Mouse (Mus musculus) adrenal gland, adult (tissue): ENCODE results near the gene Hoxb1.
A peak's percentile ranks its signal among the peaks of the same experiment; 100 is the strongest.

Experiments
- DNase-seq, 2 experiments: peaks; one replicate each; pipeline ENCODE4 v3.0.0; 2022 to 2023; ENCODE audit warnings: low spot score in 1 of 2; ENCODE audit not compliant: inconsistent age in 2 of 2

The Hoxb1 gene

DNA sequence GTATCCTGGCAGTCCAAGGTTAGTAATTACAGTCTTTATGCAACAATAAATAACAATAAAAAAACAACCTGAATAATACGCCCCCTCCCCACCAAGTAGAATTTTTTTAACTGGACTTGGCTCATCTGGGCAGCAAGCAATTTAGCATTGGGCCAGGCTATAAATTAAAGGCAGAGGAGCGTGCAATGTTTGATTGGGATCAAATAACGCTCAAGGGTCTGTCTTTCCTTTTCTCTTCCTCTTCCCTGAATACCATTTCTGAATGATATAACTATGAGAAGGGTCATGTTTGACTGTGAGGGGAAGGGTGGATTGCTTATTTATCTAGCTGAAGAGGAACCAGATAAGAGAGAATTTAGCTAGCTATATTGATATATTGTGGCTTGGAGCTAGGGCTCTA lies 16.6 kb upstream of the Hoxb1 start:
- no peak for DNase-seq

GRCm38 (mm10) chr11:96349491-96350340 lies 15.8 kb upstream of the Hoxb1 start:
- peak; percentile 60 to 87 for DNase-seq

- DNase-seq, result no peak
These were observed 15.3 kb upstream of the Hoxb1 start, which contains the start of gene Hoxb2 for GRCm38 (mm10) chr11:96350341-96350624. TSS of gene Hoxb2 (plus strand) at chr11:96350525.

- DNase-seq, result peak; percentile 25 to 73
These were observed 14.8 kb upstream of the Hoxb1 start for GRCm38 (mm10) chr11:96350791-96351190.

GRCm38 (mm10) chr11:96351312-96351711 lies 14.2 kb upstream of the Hoxb1 start:
- peak; percentile 60 to 87 for DNase-seq

GRCm38 (mm10) chr11:96351831-96352230 lies 13.7 kb upstream of the Hoxb1 start:
- peak; percentile 80 to 93 for DNase-seq

- peak; percentile 76 to 92 for DNase-seq
These were observed 12.6 kb upstream of the Hoxb1 start for GRCm38 (mm10) chr11:96352691-96353521.

DNA sequence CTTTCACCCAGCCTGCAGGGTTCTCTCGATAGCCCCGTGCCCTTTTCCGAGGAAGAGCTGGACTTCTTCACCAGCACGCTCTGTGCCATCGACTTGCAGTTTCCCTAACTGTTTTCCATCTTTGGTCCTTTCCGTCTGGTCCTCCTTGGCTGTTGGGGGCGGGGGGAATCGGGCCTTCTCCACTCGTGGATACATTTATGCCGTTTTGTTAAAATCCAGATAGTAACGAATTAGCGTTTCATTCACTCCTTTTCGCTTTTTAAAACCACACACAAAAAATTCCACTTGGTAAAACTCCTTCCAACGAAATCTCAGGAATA lies 12.1 kb upstream of the Hoxb1 start:
- no peak for DNase-seq

DNA sequence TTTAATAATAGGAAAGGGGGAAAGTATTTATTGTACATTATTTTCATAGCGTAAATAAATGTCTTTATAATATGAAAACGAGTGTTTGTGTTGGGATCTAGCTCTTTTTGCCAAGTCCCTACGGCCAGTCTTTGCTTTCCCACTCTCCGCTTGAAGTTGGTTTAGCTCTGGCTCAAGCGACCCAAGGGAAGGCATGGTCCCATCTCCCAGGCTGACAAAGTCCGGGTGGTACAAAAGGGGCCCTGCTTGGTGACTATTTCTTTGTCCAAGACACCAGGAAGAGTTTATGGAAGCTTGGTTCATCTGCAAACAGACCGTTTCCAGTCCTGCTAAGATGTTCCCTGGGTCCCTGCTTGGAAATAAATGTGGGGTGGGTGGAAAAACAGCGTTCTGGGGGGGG lies 11.6 kb upstream of the Hoxb1 start:
- DNase-seq, result peak; percentile 36 to 84

DNA sequence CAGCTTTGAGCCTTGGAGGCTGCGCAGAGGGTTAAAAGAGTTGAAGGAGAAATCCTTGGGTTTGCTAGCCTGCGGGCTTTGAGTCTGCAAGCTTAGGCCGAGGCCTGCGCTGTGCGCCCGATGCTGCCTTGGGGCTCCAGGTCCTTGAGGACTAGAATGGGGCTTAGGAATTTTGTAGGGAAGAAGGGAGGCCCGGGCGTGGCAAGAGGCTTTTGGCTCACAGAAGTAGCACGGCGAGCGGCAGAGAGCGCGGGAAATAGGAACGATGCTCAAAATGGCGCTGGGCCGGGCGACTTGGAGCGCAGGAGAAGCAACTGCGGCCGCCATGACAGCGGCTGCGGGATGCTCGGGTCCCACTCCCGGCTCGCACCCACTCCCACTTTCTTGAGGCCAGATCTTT lies 11.2 kb upstream of the Hoxb1 start:
- peak; percentile 73 to 92 for DNase-seq

GRCm38 (mm10) chr11:96354801-96355311 lies 10.7 kb upstream of the Hoxb1 start:
- no peak for DNase-seq

- no peak for DNase-seq
These were observed 1.7 kb upstream of the Hoxb1 start for GRCm38 (mm10) chr11:96363807-96364206.

DNA sequence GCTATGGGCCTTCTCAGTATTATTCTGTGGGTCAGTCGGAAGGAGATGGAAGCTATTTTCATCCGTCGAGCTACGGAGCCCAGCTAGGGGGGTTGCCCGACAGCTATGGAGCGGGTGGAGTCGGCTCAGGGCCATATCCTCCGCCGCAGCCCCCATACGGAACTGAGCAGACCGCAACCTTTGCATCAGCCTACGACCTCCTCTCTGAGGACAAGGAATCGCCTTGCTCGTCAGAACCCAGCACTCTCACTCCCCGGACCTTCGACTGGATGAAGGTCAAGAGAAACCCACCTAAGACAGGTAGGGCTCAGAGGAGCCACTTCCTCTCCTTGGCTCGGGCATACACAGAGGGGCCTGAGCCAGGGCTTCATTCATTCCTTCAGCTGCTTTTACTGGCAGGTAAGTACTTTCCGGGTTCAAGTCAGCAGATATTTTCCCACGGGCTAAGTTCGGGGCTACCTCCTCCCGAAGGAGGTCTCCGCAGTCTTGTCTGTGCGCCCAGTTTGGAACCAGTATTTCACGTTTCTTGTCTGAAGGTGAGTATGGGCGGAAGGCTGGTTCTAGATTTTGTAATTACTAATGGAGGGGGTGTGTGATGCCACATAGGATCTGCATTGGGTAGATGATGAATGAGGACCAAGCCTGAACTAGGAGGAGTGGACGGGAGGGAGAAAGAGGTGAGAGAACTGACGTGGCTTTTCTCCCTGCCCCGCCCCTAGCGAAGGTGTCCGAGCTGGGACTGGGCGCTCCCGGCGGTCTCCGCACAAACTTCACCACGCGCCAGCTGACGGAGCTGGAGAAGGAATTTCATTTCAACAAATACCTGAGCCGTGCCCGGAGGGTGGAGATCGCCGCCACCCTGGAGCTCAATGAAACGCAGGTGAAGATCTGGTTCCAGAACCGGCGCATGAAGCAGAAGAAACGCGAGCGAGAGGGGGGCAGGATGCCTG lies 815 bp downstream of the Hoxb1 start:
- peak in 1 of 2 experiments; percentile 65 for DNase-seq

DNA sequence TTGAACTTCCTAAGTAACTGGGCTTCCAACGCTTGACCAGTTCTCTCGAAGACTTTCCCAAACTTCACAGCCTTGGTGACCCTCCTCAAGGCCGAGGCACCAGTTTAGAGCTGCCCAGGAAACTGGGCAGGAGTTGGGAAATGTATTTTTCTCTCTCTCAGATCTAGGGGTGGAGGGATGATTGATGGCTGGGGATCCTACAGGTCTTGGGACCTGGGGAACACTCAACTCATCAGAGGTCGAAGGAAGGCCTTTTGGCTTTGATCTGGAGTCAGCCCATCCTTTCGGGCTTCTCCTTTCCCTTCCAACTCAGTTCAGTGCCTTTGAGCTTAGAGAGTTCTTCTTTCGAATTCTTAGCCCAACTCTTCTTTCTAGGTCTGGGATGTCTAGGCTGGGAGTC lies 1.6 kb downstream of the Hoxb1 start:
- no peak for DNase-seq

GRCm38 (mm10) chr11:96368686-96369085 lies 3.1 kb downstream of the Hoxb1 start:
- DNase-seq, result no peak

GRCm38 (mm10) chr11:96369140-96369539 lies 3.6 kb downstream of the Hoxb1 start:
- DNase-seq, result no peak

DNA sequence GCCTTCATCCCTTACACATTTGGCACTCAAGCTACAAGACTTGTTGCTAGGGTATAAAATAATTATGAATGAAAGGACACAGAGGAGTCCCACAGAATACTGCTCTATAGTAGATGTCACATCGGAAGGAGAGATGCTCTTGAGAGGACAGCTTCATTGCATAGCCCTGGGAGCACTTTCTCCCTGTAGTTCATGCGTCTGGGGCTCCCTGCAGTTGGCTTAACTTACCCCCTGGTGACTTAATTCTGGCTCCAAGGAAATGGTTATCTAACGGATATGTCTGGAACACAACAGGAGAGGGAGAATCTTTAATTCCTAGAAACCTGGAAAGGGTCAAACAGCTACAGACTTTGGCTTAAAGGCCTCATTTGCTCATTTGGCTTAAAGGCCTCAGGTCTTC lies 6.2 kb downstream of the Hoxb1 start:
- DNase-seq, result no peak

DNA sequence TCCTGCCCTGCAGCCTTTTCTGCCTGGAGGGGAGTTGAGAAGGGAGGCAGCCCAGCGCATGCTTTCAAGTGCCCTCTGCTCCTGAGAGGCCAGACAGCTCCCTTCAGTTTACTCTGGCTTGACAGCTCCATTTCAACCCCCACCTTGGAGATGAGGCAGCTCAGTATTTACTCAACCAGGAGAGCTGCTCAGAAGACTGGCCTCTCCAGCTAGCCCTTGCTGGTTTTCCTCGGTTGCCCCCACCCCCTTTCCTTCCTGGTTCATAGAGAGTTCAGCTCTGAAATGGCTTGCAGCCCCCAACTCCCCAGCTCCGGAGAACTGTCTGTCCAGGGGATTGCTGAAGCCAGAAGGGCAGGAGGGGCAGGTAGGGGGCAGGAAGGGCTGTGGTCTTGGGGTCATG lies 7.0 kb downstream of the Hoxb1 start:
- DNase-seq, result no peak

- no peak for DNase-seq
These were observed 9.3 kb downstream of the Hoxb1 start for GRCm38 (mm10) chr11:96374810-96375209.

DNA sequence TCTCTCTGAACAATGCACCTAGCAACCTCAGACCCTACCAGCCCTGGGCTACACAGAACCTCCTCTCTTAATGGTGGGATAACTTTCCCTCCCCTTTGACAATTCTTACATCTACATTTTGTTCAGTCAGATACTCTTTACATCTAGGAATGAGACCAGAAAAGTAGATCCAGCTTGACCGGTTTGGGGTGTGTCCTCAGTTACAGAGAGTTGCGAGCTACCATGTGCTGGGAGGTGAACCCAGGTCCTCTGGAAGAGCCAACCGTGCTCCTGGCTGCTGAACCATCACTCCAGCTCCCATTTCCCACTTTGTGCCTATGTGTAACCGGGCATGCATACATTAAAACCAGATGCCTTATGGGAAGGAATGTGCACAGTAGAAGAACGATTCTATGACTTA lies 17.8 kb downstream of the Hoxb1 start:
- DNase-seq, result no peak

DNA sequence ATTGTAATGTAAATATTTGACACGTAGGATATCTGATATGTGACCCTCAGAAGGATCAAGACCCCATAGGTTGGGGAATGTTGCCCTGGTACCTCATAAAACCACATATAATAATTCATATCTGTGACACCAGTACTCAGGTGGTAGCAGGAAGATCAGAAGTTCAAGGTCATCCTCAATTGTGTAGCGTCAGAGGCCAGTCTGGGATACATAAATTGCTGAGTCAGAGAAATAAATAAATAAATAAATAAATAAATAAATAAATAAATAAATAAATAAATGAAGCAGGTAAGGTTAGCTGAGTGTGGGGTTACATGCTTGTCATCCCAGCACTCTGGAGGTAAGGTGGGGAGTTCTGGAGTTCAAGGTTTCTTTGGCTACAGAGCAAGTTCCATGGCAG lies 22.1 kb downstream of the Hoxb1 start:
- DNase-seq, result no peak
